Mouse (Mus musculus) left cerebral cortex, adult 2 months (tissue): ENCODE results near the gene Cep128. TPM values are rescaled to one million over a fixed set of nuclear protein-coding genes. Genes with fewer than 3 reads are reported as not detected.

Source experiments
- DNase-seq, 2 experiments: peaks; one replicate each; pipeline ENCODE4 v3.0.0; 2021 to 2022; ENCODE audit warnings: low spot score in 2 of 2, mixed read lengths in 1 of 2; ENCODE audit errors: extremely low spot score in 1 of 2
- H3K27ac ChIP-seq: fragments of 200-600 bp; 2 replicates; pipeline ENCODE4 v1.8.1; 2022
- H3K4me3 ChIP-seq: fragments of 200-600 bp; 2 replicates; pipeline ENCODE4 v1.8.1; 2022
- CTCF ChIP-seq: fragments of 200-600 bp; IDR thresholded peaks from 2 replicates; pipeline ENCODE4 v1.8.1; 2022; ENCODE audit warnings: antibody characterized with exemption, mild to moderate bottlenecking, moderate library complexity
- intact Hi-C: fragments of 180-260 bp; cut with DNase I; formaldehyde crosslinking; loops from one replicate; pipeline ENCODE4 v1.15.1; 2025
- microRNA-seq, 2 experiments: library from miRNA; unstranded; fragments of <30 nt; microRNA quantifications; one replicate each; pipeline ENCODE4 v1.2.0; 2021
- total RNA-seq, 2 experiments: library from RNA; stranded (reverse); gene quantifications; 2 replicates each; pipeline ENCODE4 v1.2.3; 2021

Gene Cep128
- total RNA-seq, 2 experiments from 2014 or later = 6.9 to 7.1 TPM

DNA sequence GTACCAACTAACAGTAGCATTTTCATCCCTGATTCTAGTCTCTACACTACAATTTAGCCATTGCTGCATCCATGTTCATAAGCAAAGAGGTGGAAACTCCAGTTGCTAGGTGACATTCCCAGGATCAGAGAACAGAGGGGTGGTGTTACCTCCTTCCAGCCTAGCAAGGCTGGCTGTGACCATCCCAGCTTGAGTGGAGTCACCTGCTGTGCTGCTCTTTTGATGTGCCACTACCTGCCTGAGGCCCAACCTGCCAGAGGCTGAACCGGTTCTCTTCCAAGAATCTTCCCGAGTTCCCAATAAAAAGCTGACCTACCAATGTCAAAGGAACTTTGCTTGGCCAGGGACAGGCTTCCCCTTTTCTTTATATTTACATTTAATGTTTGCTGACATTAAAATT lies 408.8 kb downstream of the Cep128 start:
- H3K4me3 ChIP-seq = no peak overlapping the region
- no peak overlapping the region for H3K27ac ChIP-seq
- DNase-seq = no peak
- intact Hi-C loops = no loop called here
- no peak for TF ChIP-seq CTCF

DNA sequence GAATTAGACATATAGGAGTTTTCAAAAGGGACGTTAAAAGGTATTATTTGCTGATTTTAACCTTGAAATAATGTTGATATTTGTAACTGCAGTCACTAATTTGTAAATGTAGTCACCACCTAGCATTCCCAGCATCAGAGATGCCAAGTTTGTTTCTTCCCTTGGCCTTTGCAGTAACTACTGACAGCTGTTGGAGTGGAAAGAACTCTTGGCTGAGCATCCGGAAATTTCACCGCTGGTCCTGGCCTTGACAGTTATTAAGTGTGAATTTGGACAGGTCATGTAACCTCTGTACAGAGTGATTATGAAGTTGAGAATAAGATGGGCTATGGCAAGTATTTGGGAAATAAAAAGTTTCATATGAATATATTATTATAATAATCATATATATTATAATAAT lies 413.1 kb downstream of the Cep128 start:
- TF ChIP-seq CTCF = no peak
- no peak for DNase-seq
- intact Hi-C loops = no loop called here
- Histone ChIP-seq H3K27ac (no peak overlapping the region), H3K4me3 (no peak overlapping the region)

GRCm38 (mm10) chr12:90961386-90962017 lies 422.7 kb downstream of the Cep128 start:
- Histone ChIP-seq H3K27ac (no peak overlapping the region), H3K4me3 (no peak overlapping the region)
- intact Hi-C loops = no loop called here
- no peak for DNase-seq
- no peak for TF ChIP-seq CTCF

GRCm38 (mm10) chr12:90954740-90955473 lies 429.3 kb downstream of the Cep128 start:
- intact Hi-C loops = no loop called here

More at GRCm38 (mm10) chr12:90954740-90955473, 429.3 kb downstream of the Cep128 start:
- no peak for TF ChIP-seq CTCF
- DNase-seq = no peak
- Histone ChIP-seq H3K27ac (no peak overlapping the region), H3K4me3 (no peak overlapping the region)

Small RNA genes within 50 kb of the gene (microRNA-seq; reads per million reads assigned to microRNA genes)
- 0 reads per million in 2 experiments for gene Gm44370

Other genes starting within 250 kb of the Cep128 start
- gene Tshr, start 154 bp upstream of the Cep128 start, total RNA-seq = under 1 TPM; 0.23 to 0.33 TPM
- gene Gtf2a1, start 206.1 kb upstream of the Cep128 start, total RNA-seq = 10 to 100 TPM; 46.4 to 50.8 TPM